Mouse (Mus musculus) cerebral cortex, adult 2 months (tissue): ENCODE measurements around the gene Pgls.

Experiments used
- WGBS: fragments of 180-500 bp; shearing (Covaris S2); methylation state at CpG from one replicate; pipeline ENCODE4 v1.1.7; 2018; 5-methylcytosine and 5-hydroxymethylcytosine counted together

Gene Pgls

DNA sequence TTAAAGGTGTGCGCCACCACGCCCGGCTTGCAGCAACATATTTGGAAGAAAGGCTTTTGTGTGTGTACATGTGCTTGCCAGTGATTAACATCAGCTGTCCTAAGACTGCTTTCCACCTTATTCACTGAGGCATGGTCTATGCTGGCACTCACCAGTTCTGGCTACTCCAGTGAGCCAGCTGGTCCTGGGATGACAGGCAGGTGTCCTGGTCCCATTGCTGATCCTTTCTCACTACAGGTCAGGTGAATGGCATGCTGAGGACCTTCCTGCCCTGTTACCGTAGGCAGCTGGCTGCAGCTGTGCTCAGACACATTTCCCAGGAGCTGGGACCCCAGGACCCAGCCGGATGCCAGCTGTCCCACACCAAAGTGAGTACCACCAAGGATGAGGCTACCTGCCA lies 6.9 kb downstream of the Pgls start:
- WGBS, result 95% methylated on average over 5 of the region's 5 CpGs

DNA sequence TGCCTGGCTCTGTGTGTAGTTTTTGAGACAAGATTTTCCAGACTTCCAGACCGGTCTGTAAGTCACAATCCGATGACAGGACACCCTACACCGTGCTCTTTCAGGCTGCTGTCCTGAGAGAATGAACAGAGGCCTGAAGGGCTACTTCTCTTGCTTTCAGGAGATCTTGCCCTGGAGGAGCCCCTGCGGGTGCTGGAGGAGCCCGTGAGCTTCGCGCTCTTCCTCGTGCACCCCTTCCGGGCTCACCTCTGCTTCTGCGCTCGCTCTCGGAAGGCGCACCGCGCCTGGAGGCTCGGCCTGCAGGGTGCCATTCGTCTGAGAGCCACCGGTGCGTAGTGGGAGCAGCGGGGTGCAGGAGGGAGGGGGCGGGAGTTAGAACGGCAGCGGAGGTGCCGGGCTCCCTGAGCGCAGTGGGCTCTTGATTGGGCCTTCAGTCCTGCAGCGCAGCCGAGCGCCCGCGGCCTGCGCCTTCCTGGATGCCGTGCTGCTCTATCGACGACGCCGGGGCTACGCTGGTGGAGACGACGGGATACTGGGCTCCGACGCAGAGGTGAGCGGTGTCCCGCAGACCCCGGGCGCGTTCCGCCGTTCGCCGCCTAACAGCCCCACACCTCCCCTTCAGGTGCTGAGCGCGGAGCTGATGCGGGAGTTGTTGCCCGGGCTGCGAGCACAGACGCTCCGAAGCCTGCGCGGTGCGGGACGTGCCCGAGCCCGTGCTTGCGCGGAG lies 10.1 kb downstream of the Pgls start:
- WGBS, result 7% methylated on average over 63 of the region's 65 CpGs

- 9% methylated on average over 32 of the region's 32 CpGs for WGBS
Measured at GRCm38 (mm10) chr8:71602666-71603334, 10.8 kb downstream of the Pgls start.

GRCm38 (mm10) chr8:71604021-71604420 lies 12.0 kb downstream of the Pgls start:
- 76% methylated on average over 7 of the region's 7 CpGs for WGBS

GRCm38 (mm10) chr8:71610822-71611651 lies 19.1 kb downstream of the Pgls start, which contains the start of gene Colgalt1:
Gene Colgalt1, plus strand, starts transcription at chr8:71610998.
- WGBS, result under 1% methylated on average over 82 of the region's 82 CpGs

- WGBS, result 30% methylated on average over 5 of the region's 5 CpGs
Measured at GRCm38 (mm10) chr8:71612141-71612540, 20.2 kb downstream of the Pgls start.

- WGBS, result 63% methylated on average over 4 of the region's 4 CpGs
Measured at GRCm38 (mm10) chr8:71613418-71613817, 21.4 kb downstream of the Pgls start.

DNA sequence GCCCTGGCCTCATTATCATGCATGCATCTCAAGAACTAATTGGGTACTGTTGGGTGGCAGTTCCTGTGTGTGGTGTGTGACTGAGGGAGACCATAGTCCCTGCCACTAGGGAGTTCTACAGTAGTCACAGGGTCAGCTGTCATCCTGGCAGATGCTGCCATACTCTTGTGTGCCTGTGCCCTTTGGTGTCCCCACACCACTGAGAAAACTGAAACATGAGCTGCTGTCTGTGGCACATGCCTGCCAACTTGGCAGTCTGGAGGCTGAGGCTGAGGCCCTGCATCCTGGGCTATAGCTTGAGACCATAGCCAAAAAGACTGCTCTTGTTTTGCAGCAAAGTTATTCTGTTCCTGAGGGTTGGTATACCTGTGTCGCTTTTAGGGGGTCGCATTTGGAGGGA lies 27.8 kb downstream of the Pgls start:
- WGBS, result 97% methylated on average over 2 of the region's 2 CpGs

GRCm38 (mm10) chr8:71625088-71625487 lies 33.1 kb downstream of the Pgls start:
- 73% methylated on average over 1 of the region's 1 CpGs for WGBS

DNA sequence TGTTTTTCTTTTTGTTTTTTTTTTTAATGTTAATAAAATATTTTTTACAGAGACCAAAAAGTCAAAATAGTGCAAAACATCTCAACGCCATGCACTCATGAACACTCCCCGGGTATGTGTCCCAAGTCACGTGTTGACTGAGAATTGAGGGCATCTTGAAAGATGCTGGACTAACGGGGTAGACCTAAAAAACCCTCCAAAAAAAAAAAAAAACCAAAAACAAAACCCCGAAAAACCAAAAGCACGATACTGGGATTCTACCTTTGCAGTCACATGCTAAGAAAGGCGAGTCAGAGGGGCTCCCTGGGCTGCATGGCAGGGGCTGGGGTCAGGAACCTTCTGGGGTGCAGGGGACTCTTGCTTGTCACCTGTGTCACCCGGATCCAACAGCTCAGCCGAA lies 34.8 kb downstream of the Pgls start:
- 75% methylated on average over 9 of the region's 9 CpGs for WGBS

DNA sequence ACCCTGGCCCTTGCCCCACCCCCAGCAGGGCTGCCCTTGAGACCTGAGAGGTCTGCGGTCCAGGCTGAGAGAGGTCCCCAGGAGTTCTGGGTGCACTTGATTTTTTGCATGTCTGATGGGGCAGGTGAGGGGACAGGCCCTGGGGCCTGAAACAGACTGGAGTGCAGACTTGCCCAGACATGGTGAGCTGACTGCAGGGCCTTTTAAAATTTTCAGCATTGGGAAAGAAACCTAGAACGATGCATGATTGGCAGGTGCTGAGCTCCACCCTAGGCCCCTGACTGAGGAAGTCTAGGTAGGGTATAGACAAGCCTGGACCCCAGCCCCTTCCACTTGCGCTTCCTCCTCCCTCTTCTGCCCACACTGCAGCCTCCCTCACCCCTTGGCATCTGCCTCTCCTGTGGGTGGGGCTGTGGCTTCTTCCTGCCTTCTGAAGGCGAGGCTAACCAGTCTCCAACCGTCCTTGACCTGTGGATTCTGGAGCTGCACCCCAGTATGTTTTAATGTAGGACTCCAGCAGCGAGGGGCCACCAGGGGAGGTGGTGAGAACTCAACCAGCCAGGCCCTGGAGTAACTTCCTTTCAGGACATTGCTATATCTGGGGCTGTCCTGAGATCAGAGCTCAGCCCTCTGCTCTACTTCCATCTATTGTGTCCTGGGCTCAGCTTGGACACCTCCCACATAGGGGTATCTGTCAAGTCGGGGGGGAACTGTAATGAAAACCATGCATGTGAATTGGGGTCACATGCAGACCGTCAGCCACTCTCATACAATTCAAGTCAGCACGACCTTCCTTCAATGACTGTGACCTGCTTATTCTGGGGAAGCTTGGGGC lies 35.5 kb downstream of the Pgls start:
- 37% methylated on average over 9 of the region's 9 CpGs for WGBS

GRCm38 (mm10) chr8:71628396-71629095 lies 36.6 kb downstream of the Pgls start:
- 16% methylated on average over 16 of the region's 16 CpGs for WGBS

DNA sequence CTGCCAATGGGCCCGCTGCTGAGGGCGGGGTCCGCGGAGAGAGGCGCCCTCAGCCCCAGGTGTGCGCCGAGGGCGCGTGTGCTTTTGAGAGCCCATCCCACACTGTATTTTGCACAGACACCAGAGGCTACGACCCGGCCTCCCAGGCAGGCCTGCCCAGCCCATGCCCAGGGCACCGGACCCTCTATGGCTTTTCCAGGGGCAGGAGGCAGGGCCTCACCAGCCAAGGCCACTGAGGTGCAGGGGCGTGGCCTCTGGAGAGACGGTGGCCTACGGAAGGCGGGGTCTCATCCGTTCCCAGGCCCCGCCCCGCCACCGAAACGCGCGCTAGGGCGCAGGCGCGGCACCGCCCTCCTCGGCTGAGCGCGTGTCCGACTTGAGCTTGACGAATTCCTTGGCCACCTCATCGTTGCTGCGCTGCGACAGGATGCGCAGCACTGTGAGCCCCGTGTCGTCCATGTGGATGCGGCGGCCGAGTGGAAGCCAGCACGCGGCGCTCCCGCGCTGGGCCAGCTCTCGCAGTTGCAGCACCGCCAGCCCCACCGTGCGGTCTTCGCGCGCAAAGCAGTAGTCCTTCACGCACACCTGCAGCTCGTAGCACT lies 37.2 kb downstream of the Pgls start:
- WGBS, result 4% methylated on average over 55 of the region's 55 CpGs

DNA sequence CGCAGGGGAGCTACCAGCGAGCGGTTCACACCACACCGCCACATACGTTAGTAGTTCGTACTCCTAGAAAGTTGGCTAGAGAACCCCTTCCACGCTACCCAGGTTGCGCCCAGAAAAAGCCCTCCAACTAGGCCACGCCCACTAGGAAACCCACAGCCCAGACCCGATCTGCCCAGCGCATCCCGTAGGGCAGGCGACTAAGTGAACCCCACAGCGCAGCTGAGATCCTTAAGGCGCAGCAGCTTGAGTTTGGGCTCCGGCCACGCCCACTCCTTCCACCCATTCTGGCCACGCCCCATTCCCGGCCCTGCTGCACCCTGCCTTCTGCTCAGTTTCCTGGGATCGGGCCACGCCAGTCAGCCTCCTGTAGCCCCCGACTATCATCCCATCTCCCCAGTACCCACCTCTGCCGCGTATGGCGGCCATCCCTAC lies 37.8 kb downstream of the Pgls start:
- WGBS, result 19% methylated on average over 25 of the region's 25 CpGs

DNA sequence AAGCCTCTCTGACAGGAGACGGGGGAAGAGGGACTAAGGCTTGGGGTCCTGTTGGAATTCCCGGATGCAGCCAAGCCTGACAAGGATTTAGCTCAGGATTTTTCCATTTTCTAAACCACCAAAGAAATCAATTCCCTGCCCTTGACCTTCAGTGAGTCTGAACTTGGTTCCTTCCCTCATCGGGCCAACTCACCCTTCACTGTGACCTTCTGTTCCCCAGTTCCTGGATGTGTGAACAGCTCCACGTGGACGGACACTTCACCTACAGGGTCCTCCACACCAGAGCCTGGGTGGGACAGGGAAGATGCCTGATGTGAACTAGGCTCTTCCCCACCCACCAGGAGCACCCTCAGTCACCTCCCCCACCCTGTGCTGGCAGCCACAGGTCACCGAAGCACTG lies 38.8 kb downstream of the Pgls start:
- 85% methylated on average over 6 of the region's 6 CpGs for WGBS

DNA sequence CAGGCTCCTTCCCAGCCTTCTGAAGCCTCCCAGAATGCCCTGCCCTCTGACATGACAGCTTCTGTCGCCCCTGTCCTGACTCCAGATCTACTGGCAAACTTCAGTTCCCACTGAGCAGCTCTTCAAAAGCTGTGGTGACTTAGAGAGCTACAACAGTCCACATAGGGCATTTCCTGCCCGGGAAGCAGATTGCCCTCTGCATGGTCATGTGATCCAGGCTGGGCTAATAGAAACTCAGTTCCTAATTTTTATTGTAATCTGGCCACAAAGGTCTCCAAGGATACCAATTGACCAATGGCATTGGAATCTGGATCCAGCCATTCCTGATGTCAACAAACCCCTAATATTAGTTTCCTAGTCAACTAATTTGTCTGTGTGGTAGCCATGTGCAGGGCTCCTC lies 39.9 kb downstream of the Pgls start:
- 70% methylated on average over 2 of the region's 2 CpGs for WGBS

DNA sequence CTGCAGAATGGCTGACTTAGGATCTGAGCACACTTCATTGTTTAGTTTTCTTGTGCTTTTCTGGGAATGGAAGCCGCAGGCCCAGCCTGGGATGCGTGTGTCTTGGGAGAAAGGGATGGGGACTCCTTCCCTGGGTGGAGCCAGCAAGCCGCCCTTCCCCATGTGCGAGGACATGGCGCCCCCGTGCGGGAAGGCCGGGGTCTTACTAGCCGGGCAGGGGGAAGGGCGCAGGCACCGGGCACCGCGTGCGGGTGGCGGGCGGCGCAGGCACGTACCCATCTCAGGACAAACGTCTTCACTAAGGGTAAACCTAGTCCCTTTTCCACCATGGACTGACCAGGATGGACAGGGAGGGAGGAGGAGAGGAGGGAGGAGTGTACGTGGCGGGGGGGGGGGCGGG lies 41.2 kb downstream of the Pgls start:
- WGBS, result 24% methylated on average over 19 of the region's 22 CpGs

- 24% methylated on average over 26 of the region's 26 CpGs for WGBS
Measured at GRCm38 (mm10) chr8:71633981-71634667, 42.1 kb downstream of the Pgls start.

GRCm38 (mm10) chr8:71637149-71638095 lies 45.4 kb downstream of the Pgls start:
- 60% methylated on average over 8 of the region's 8 CpGs for WGBS
